Mouse (Mus musculus) retina, postnatal 1 day (tissue): ENCODE results near the gene Gm2696.

ENCODE experiments used
- DNase-seq: peaks from one replicate; pipeline ENCODE4 v3.0.0-alpha.2; 2012

The Gm2696 gene

DNA sequence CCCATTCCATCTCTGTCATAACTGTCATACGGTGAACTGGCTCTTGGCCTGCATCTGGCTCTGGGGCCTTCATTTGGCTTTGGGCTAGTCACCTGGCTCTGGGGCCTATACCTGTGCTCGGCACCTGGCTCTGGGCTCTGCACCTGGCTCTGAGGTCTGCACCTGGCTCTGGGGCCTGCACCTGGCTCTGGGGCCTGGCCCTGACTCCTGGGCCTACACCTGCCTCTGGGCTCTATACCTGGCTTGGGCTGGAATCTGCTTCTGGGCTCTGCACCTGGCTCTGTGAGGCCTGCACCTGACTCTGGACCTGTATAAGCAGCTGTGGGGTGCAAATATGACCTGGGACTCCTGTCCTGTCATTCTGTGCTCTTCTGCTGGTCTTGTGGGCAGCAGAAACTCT, 33.1 kb downstream of the Gm2696 start:
- no peak for DNase-seq

- DNase-seq: peak; percentile 5
Observed at GRCm38 (mm10) chr10:77852559-77852958, 38.1 kb downstream of the Gm2696 start, which contains the start of gene Gm10318. Gene Gm10318, plus strand, starts transcription at chr10:77852859.

- no peak for DNase-seq
Observed at GRCm38 (mm10) chr10:77861675-77862074, 47.2 kb downstream of the Gm2696 start, which contains the start of gene Gm3285. Gene Gm3285, plus strand, starts transcription at chr10:77861975.

DNA sequence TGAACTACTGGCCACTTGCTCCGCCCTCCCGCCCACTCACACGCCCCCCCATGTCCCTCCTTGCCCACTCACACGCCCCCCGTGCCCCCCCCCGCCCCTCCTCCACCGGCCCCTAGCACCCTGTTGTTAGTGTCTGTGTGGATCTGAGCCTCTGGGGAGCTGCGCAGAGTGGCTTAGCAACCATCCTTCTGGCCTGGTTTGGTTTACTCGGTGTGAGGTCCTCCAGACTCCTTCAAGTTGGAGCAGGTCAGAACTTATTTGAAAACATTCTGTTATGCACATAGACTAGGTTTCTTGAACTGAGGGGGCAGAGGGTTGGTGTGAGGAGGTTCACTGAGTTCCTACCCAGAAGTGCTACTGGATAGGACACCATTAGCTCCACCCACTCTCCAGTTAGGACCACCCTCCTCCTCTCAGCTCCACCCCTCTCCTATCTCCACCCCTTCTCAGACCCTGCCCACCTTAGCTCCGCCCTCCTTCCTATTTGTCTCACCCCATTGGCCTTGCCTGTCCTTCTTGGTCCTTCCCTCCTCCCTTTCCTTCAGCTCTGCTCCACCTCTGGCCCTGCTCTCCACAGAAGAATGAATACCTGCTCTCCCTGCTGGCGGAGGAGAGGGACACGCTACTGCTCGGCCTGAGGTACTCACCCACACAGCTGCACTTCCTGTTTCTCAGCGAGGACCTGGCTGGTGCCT, 49.7 kb downstream of the Gm2696 start:
- DNase-seq: peak; percentile 81

DNA sequence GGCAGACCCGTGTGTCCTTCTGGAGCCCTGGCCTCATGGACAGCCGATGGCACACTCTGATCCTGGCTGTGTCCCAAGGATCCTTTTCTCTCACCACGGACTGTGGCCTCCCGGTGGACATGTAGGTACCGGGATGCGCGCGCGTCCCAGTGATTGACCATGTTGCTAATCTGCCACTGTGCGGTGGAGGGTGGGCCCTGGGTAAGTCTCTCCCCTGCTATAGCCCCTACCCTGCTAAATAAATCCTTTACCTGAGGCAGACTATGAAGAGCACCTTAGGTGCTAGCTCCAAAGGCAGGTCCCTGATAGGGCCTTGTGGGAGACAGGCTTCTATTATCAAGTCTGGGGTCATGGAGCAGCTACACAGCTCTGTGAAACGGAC, 50.3 kb downstream of the Gm2696 start:
- no peak for DNase-seq

DNA sequence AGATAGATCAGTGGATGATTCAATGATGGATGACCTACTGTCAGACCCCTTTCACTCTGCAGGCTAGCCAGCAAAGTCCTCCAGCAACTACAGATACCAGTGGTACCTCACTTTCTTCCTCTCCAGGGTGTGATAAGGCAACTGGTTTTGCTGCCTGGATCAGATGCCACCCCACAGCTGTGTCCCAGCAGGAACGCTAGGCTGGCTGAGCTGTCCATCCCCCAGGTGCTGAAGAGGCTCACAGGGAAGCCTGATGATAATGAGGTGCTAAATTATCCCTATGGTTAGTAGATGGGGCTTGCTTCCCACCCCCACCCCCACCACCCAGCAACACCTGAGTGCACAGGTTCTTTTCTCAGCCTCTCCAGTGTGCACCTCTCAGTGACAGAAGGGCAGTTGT, 53.1 kb downstream of the Gm2696 start:
- no peak for DNase-seq

GRCm38 (mm10) chr10:77869651-77870050, 55.2 kb downstream of the Gm2696 start:
- no peak for DNase-seq

- DNase-seq: no peak
Observed at GRCm38 (mm10) chr10:77878985-77879384, 64.5 kb downstream of the Gm2696 start.

GRCm38 (mm10) chr10:77880305-77880704, 65.8 kb downstream of the Gm2696 start:
- DNase-seq: no peak

- DNase-seq: peak; percentile 9
Observed at GRCm38 (mm10) chr10:77882553-77882952, 68.1 kb downstream of the Gm2696 start.
